Comparison of ENCODE assay signal across 10 mouse cellular contexts in the genomic region with DNA sequence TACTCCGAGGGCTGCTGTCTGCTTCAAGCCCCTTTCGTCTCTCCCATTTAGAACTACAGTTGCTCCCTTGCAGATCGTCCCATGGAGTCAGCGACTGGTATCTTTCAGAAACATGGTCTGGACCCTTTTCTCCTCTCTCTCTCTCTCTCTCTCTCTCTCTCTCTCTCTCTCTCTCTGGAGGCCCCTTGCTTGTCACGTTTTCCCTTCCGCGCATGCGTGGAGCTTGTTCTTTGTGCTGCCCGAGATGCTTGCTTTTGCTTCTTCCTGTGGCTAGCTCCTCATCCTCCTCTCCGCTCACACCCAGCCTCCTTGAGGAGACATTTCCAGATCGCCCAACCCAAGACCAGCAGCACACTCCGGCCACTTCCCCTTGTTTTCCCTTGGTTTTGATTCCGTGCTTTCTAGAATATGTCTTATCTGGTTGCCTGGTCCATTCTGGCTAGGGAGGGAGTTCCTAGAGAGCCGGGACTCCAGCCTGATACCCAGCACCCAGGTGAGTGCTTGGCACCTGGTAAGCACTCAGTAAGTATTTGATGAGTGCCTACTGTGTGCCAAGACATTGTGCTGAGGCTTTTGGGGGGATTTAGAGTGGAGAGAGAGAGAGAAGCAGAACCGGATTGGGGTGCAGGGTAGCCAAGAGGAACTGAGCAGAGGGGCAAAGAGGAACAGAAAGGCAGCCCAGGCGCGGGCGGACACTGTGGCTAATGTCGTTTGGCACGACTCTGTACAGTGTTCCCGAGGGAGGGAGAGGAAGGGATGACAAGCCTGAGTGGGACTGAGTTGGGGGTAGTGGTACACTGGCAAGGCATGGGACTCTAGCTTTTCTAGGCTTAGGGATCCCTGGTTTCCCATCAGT. TPM values are rescaled to one million over a fixed set of nuclear protein-coding genes. Genes with fewer than 3 reads are reported as not detected.
A peak's percentile ranks its signal among the peaks of the same experiment; 100 is the strongest.
DNase-seq lines count a peak whose midpoint lies in the region; ATAC-seq and TF ChIP-seq lines count a peak whose summit lies in the region.
"Had no signal": no experiment of that assay in that cellular context is flagged by ENCODE, and none has a peak within 500 bp of the region (broad histone marks: within the 10 kb centered on the region; RNA-seq: fewer than 3 reads in every experiment).

No protein-coding gene starts in this region.

- dilution Hi-C loops in CH12.LX (cut with MboI; ENCODE audit: extremely low pct_ligation_motif_present, extremely low pct_unique_long_range_greater_than_20kb, low sequenced_read_pairs) = no loop called here

- peak; percentile 73 for TF ChIP-seq EP300 in CH12.LX (IDR thresholded peaks at IDR 0.05; ENCODE audit: low read length)

- no peak overlapping the region for H3K27ac ChIP-seq in hindbrain, embryonic 13.5 days
- H3K27ac ChIP-seq in hindbrain, embryonic 12.5 days = no peak overlapping the region
- H3K27ac ChIP-seq in CH12.LX (ENCODE audit: insufficient read depth, low read depth) = no peak overlapping the region; the same call in 1 of the 2 replicates
- H3K27ac ChIP-seq in brown adipose tissue, adult 24 weeks (replicated peaks; ENCODE audit: low read depth, low read length) = peak overlapping the region; percentile 64
- no peak overlapping the region for H3K27ac ChIP-seq in kidney, embryonic 16.5 days (ENCODE audit: low read length)
- H3K27ac ChIP-seq in thymus, adult 2 months (ENCODE audit: control insufficient read depth, insufficient read depth, low read length) = no peak overlapping the region

- WGBS in hindbrain, embryonic 13.5 days = 80% methylated on average over 21 of the region's 21 CpGs
- 80% methylated on average over 21 of the region's 21 CpGs for WGBS in hindbrain, embryonic 12.5 days
- WGBS in kidney, embryonic 16.5 days = 85% methylated on average over 21 of the region's 21 CpGs
- 68% methylated on average over 21 of the region's 21 CpGs for WGBS in thymus, adult 2 months

- H3K79me2 ChIP-seq in CH12.LX (replicated peaks; ENCODE audit: control insufficient read depth, extremely low read depth, insufficient read depth, poor library complexity, severe bottlenecking) = no peaks in the 10 kb centered on the region

- no peak overlapping the region for H3K4me3 ChIP-seq in hindbrain, embryonic 13.5 days
- no peak overlapping the region for H3K4me3 ChIP-seq in hindbrain, embryonic 12.5 days
- no peak overlapping the region for H3K4me3 ChIP-seq in CH12.LX (replicated peaks in 1 of 3; ENCODE audit: low read depth in 2 of 3, low read length in 2 of 3, poor library complexity in 1 of 3)
- H3K4me3 ChIP-seq in brown adipose tissue, adult 24 weeks (ENCODE audit: insufficient read depth, low read depth, low read length) = peak overlapping the region; percentile 4; the same call in 1 of the 2 replicates
- H3K4me3 ChIP-seq in kidney, embryonic 16.5 days (ENCODE audit: low read length) = no peak overlapping the region
- no peak overlapping the region for H3K4me3 ChIP-seq in thymus, adult 2 months (ENCODE audit: control insufficient read depth, insufficient read depth, low read length)

- no peak for TF ChIP-seq POLR2A in CH12.LX (IDR thresholded peaks at IDR 0.05; ENCODE audit: low read depth, low read length)
- no peak for TF ChIP-seq POLR2A in thymus, adult 2 months (IDR thresholded peaks at IDR 0.05; ENCODE audit: control insufficient read depth, extremely low read depth, insufficient read depth, low read length, poor library complexity)

- peaks cover 59% of the 10 kb centered on the region for H3K36me3 ChIP-seq in hindbrain, embryonic 13.5 days
- peaks cover 50% of the 10 kb centered on the region for H3K36me3 ChIP-seq in hindbrain, embryonic 12.5 days
- H3K36me3 ChIP-seq in CH12.LX (replicated peaks in 1 of 2; ENCODE audit: control insufficient read depth in 1 of 2, insufficient read depth in 1 of 2, low read length in 1 of 2) = peaks cover 19 to 38% of the 10 kb centered on the region in 2 experiments
- H3K36me3 ChIP-seq in kidney, embryonic 16.5 days (ENCODE audit: insufficient read depth, low read length) = peaks cover 34% of the 10 kb centered on the region
- H3K36me3 ChIP-seq in thymus, adult 2 months (ENCODE audit: control insufficient read depth, insufficient read depth, low read length) = no peaks in the 10 kb centered on the region

- no peak for ATAC-seq in hindbrain, embryonic 13.5 days (ENCODE audit: low FRiP score)
- no peak for ATAC-seq in hindbrain, embryonic 12.5 days (ENCODE audit: low FRiP score)
- ATAC-seq in monocyte, adult 5-6 weeks (replicated peaks; ENCODE audit: insufficient number of reproducible peaks, low FRiP score, low TSS enrichment, poor library complexity, severe bottlenecking) = peak; percentile 65
- ATAC-seq in kidney, embryonic 16.5 days (ENCODE audit: low FRiP score, low TSS enrichment) = no peak

- no peak for TF ChIP-seq RAD21 in CH12.LX (IDR thresholded peaks at IDR 0.05; ENCODE audit: low read depth, low read length)

- peak overlapping the region; percentile 46; the same call in 1 of the 2 replicates for H3K9ac ChIP-seq in hindbrain, embryonic 13.5 days
- no peak overlapping the region; the same call in 1 of the 2 replicates for H3K9ac ChIP-seq in hindbrain, embryonic 12.5 days
- no peak overlapping the region; the same call in 1 of the 2 replicates for H3K9ac ChIP-seq in CH12.LX (ENCODE audit: insufficient read depth, low read depth)
- H3K9ac ChIP-seq in kidney, embryonic 16.5 days (replicated peaks; ENCODE audit: low read length) = no peak overlapping the region

- no peaks in the 10 kb centered on the region for H3K9me3 ChIP-seq in hindbrain, embryonic 13.5 days
- no peaks in the 10 kb centered on the region for H3K9me3 ChIP-seq in hindbrain, embryonic 12.5 days (replicated peaks)
- H3K9me3 ChIP-seq in CH12.LX (replicated peaks; ENCODE audit: low read length) = no peaks in the 10 kb centered on the region
- no peaks in the 10 kb centered on the region for H3K9me3 ChIP-seq in kidney, embryonic 16.5 days (ENCODE audit: low read length)

- peaks cover 11% of the 10 kb centered on the region for H3K27me3 ChIP-seq in hindbrain, embryonic 13.5 days
- H3K27me3 ChIP-seq in hindbrain, embryonic 12.5 days = peaks cover 10% of the 10 kb centered on the region
- H3K27me3 ChIP-seq in CH12.LX (replicated peaks) = peaks cover 9% of the 10 kb centered on the region
- H3K27me3 ChIP-seq in kidney, embryonic 16.5 days (ENCODE audit: insufficient read depth, low read length) = no peaks in the 10 kb centered on the region; the same call in 1 of the 2 replicates
- no peaks in the 10 kb centered on the region for H3K27me3 ChIP-seq in thymus, adult 2 months (ENCODE audit: control insufficient read depth, insufficient read depth, low read length)

- peaks cover 43% of the 10 kb centered on the region for H3K4me1 ChIP-seq in hindbrain, embryonic 13.5 days (replicated peaks)
- H3K4me1 ChIP-seq in hindbrain, embryonic 12.5 days = peaks cover 26% of the 10 kb centered on the region
- peaks cover 13 to 21% of the 10 kb centered on the region in 2 experiments; a peak in 3 of 4 replicates for H3K4me1 ChIP-seq in CH12.LX (ENCODE audit: control insufficient read depth in 1 of 2, insufficient read depth in 2 of 2)
- H3K4me1 ChIP-seq in brown adipose tissue, adult 24 weeks (ENCODE audit: control insufficient read depth, insufficient read depth, insufficient read length, low read length) = peaks cover 4% of the 10 kb centered on the region; the same call in 1 of the 2 replicates
- H3K4me1 ChIP-seq in kidney, embryonic 16.5 days (ENCODE audit: insufficient read depth, low read length) = peaks cover 10% of the 10 kb centered on the region
- peaks cover 7% of the 10 kb centered on the region for H3K4me1 ChIP-seq in thymus, adult 2 months (replicated peaks; ENCODE audit: control insufficient read depth, insufficient read depth, low read length)

- peak; percentile 29 for DNase-seq in CH12.LX (ENCODE audit: extremely low read depth)
- no peak for DNase-seq in thymus, adult 2 months
- DNase-seq in gastrocnemius, postnatal 4 days (ENCODE audit: low spot score in 2 of 2) = no peak
- DNase-seq: gastrocnemius, postnatal 25 days; kidney, postnatal 36 days had no signal

- in situ Hi-C loops in CH12.LX (cut with MboI; ENCODE audit: low pct_ligation_motif_present, low pct_unique_long_range_greater_than_20kb, low sequenced_read_pairs) = no loop called here

- peak overlapping the region; percentile 13; the same call in 1 of the 2 replicates for H3K4me2 ChIP-seq in hindbrain, embryonic 13.5 days
- no peak overlapping the region for H3K4me2 ChIP-seq in hindbrain, embryonic 12.5 days (replicated peaks)
- H3K4me2 ChIP-seq in CH12.LX (ENCODE audit: insufficient read depth, low read depth, poor library complexity, severe bottlenecking) = 0 out of 2 replicates have a peak overlapping the region, but pooled peaks have one; percentile 7
- no peak overlapping the region for H3K4me2 ChIP-seq in kidney, embryonic 16.5 days (replicated peaks; ENCODE audit: low read depth, low read length)

- TF ChIP-seq CTCF in CH12.LX (conservative IDR thresholded peaks at IDR 0.05 in 1 of 2, IDR thresholded peaks at IDR 0.05 in 1 of 2; ENCODE audit: low read depth in 2 of 2, low read length in 2 of 2) = no peak
- no peak for TF ChIP-seq CTCF in thymus, adult 2 months (IDR thresholded peaks at IDR 0.05; ENCODE audit: borderline replicate concordance, control insufficient read depth, extremely low read depth, insufficient read depth, low read length, poor library complexity)

RNA-seq across cellular contexts. Expression of a gene that starts 3.1 kb away (rescaled TPM):
- 76.2 and 77.7 TPM in 2 replicates for polyA plus RNA-seq in hindbrain, embryonic 13.5 days (2015; fragmentation: Nextera tagmentation; extraction: Ambion mirVana)
- 52.1 and 54.2 TPM in 2 replicates for polyA plus RNA-seq in hindbrain, embryonic 12.5 days (2016; fragmentation: Nextera tagmentation; extraction: Ambion mirVana)
- total RNA-seq in CH12.LX (2012; rRNA removed) (14.6 and 17.4 TPM in 2 replicates), CH12.LX (2014; rRNA removed) (1.7 TPM in 2 replicates)
- polyA plus RNA-seq in CH12.LX (2012; ENCODE audit: insufficient read length, low read depth) = 2.5 and 2.9 TPM in 2 replicates
- 3.7 and 6.7 TPM in 2 replicates for polyA plus RNA-seq in brown adipose tissue, adult 24 weeks (2012; ENCODE audit: insufficient read depth, insufficient read length, missing spikeins)
- 8.7 to 27.2 TPM (median 9.5 TPM) in 3 replicates for total RNA-seq in monocyte, adult 5-6 weeks (2017)
- 31.8 and 37.8 TPM in 2 replicates for polyA plus RNA-seq in kidney, embryonic 16.5 days (2015; fragmentation: Nextera tagmentation; extraction: Ambion mirVana)
- 19.8 and 20.5 TPM in 2 replicates for polyA plus RNA-seq in thymus, adult 2 months (2012; rRNA removed)
- total RNA-seq in gastrocnemius, postnatal 4 days (2021) = 1 to 10 TPM; 9.8 TPM

RNA-seq across cellular contexts. Expression of a gene that starts 12.0 kb away (rescaled TPM):
- polyA plus RNA-seq in hindbrain, embryonic 13.5 days (2015; fragmentation: Nextera tagmentation; extraction: Ambion mirVana) = 53.0 and 53.1 TPM in 2 replicates
- 57.1 and 57.8 TPM in 2 replicates for polyA plus RNA-seq in hindbrain, embryonic 12.5 days (2016; fragmentation: Nextera tagmentation; extraction: Ambion mirVana)
- total RNA-seq in CH12.LX (2012; rRNA removed) = 100 and 137 TPM in 2 replicates
- 127 and 132 TPM in 2 replicates for total RNA-seq in CH12.LX (2014; rRNA removed)
- polyA plus RNA-seq in CH12.LX (2012; ENCODE audit: insufficient read length, low read depth) = 187 and 197 TPM in 2 replicates
- 16.0 and 18.0 TPM in 2 replicates for polyA plus RNA-seq in brown adipose tissue, adult 24 weeks (2012; ENCODE audit: insufficient read depth, insufficient read length, missing spikeins)
- total RNA-seq in monocyte, adult 5-6 weeks (2017) = 8.6 to 17.2 TPM (median 16.5 TPM) in 3 replicates
- polyA plus RNA-seq in kidney, embryonic 16.5 days (2015; fragmentation: Nextera tagmentation; extraction: Ambion mirVana) = 97.6 and 106 TPM in 2 replicates
- 8.6 and 8.7 TPM in 2 replicates for polyA plus RNA-seq in thymus, adult 2 months (2012; rRNA removed)
- 10 to 100 TPM; 25.6 to 30.0 TPM for total RNA-seq in gastrocnemius, postnatal 4 days (2021)

RNA-seq across cellular contexts. Expression of a gene that starts 12.1 kb away (rescaled TPM):
- 232 and 248 TPM in 2 replicates for polyA plus RNA-seq in hindbrain, embryonic 13.5 days (2015; fragmentation: Nextera tagmentation; extraction: Ambion mirVana)
- polyA plus RNA-seq in hindbrain, embryonic 12.5 days (2016; fragmentation: Nextera tagmentation; extraction: Ambion mirVana) = 171 and 172 TPM in 2 replicates
- 75.7 and 86.0 TPM in 2 replicates for total RNA-seq in CH12.LX (2012; rRNA removed)
- total RNA-seq in CH12.LX (2014; rRNA removed) = 44.2 and 51.6 TPM in 2 replicates
- polyA plus RNA-seq in CH12.LX (2012; ENCODE audit: insufficient read length, low read depth) = 89.8 and 106 TPM in 2 replicates
- 305 and 329 TPM in 2 replicates for polyA plus RNA-seq in brown adipose tissue, adult 24 weeks (2012; ENCODE audit: insufficient read depth, insufficient read length, missing spikeins)
- total RNA-seq in monocyte, adult 5-6 weeks (2017) = 22.4 to 36.2 TPM (median 28.0 TPM) in 3 replicates
- polyA plus RNA-seq in kidney, embryonic 16.5 days (2015; fragmentation: Nextera tagmentation; extraction: Ambion mirVana) = 203 and 208 TPM in 2 replicates
- polyA plus RNA-seq in thymus, adult 2 months (2012; rRNA removed) = 112 and 116 TPM in 2 replicates
- 100 to 1,000 TPM in 1 of 2 experiments, 10 to 100 TPM in 1; 96.9 to 105 TPM for total RNA-seq in gastrocnemius, postnatal 4 days (2021)

RNA-seq across cellular contexts. Expression of a gene that starts 12.6 kb away (rescaled TPM):
- 239 and 245 TPM in 2 replicates for polyA plus RNA-seq in hindbrain, embryonic 13.5 days (2015; fragmentation: Nextera tagmentation; extraction: Ambion mirVana)
- 235 and 241 TPM in 2 replicates for polyA plus RNA-seq in hindbrain, embryonic 12.5 days (2016; fragmentation: Nextera tagmentation; extraction: Ambion mirVana)
- total RNA-seq in CH12.LX (2012; rRNA removed) (25.0 and 26.4 TPM in 2 replicates), CH12.LX (2014; rRNA removed) (23.1 and 23.5 TPM in 2 replicates)
- 23.0 and 23.5 TPM in 2 replicates for polyA plus RNA-seq in CH12.LX (2012; ENCODE audit: insufficient read length, low read depth)
- 122 and 176 TPM in 2 replicates for polyA plus RNA-seq in brown adipose tissue, adult 24 weeks (2012; ENCODE audit: insufficient read depth, insufficient read length, missing spikeins)
- 34.5 to 44.1 TPM (median 38.3 TPM) in 3 replicates for total RNA-seq in monocyte, adult 5-6 weeks (2017)
- polyA plus RNA-seq in kidney, embryonic 16.5 days (2015; fragmentation: Nextera tagmentation; extraction: Ambion mirVana) = 202 and 205 TPM in 2 replicates
- 104 and 105 TPM in 2 replicates for polyA plus RNA-seq in thymus, adult 2 months (2012; rRNA removed)
- 10 to 100 TPM; 87.7 to 93.8 TPM for total RNA-seq in gastrocnemius, postnatal 4 days (2021)

RNA-seq across cellular contexts. Expression of a gene that starts 33.3 kb away (rescaled TPM):
- polyA plus RNA-seq in hindbrain, embryonic 13.5 days (2015; fragmentation: Nextera tagmentation; extraction: Ambion mirVana) = 132 and 135 TPM in 2 replicates
- 54.4 and 58.2 TPM in 2 replicates for polyA plus RNA-seq in hindbrain, embryonic 12.5 days (2016; fragmentation: Nextera tagmentation; extraction: Ambion mirVana)
- total RNA-seq in CH12.LX (2012; rRNA removed) (17.9 and 18.9 TPM in 2 replicates), CH12.LX (2014; rRNA removed) (9.2 and 10.2 TPM in 2 replicates)
- 19.5 and 27.2 TPM in 2 replicates for polyA plus RNA-seq in CH12.LX (2012; ENCODE audit: insufficient read length, low read depth)
- polyA plus RNA-seq in brown adipose tissue, adult 24 weeks (2012; ENCODE audit: insufficient read depth, insufficient read length, missing spikeins) = 44.2 and 48.8 TPM in 2 replicates
- 19.8 to 45.0 TPM (median 35.6 TPM) in 3 replicates for total RNA-seq in monocyte, adult 5-6 weeks (2017)
- polyA plus RNA-seq in kidney, embryonic 16.5 days (2015; fragmentation: Nextera tagmentation; extraction: Ambion mirVana) = 45.2 and 47.1 TPM in 2 replicates
- 42.2 and 44.6 TPM in 2 replicates for polyA plus RNA-seq in thymus, adult 2 months (2012; rRNA removed)
- total RNA-seq in gastrocnemius, postnatal 4 days (2021) = 10 to 100 TPM; 69.2 to 72.3 TPM

Comparison
In these comparisons a context has a peak if more than half of its experiments do, and no peak if none do; other contexts are left out.
1. H3K4me2 ChIP-seq: peak in hindbrain, embryonic 13.5 days (single experiment) and CH12.LX (single experiment); none in hindbrain, embryonic 12.5 days (single experiment) and kidney, embryonic 16.5 days (single experiment).